Mouse (Mus musculus): ENCODE measurements around the gene Six6.

DNA sequence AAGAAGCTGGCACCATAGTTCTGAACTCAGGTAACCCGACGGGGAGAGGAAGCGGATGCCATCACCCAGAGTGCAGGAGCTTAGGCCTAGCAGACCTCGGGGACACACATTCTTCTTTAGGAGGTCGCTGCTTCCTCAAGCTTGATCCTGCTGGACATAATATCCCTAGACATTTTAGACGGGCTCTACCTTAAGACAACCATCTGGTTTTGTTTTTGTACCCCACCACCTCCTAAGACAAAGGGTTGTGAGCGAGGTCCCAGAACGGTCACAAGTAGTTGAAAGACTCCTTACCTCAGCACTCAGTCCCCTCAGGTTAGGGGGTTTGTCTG is 6.3 kb downstream of the Six6 start:
- TF ChIP-seq CTCF (IDR thresholded peaks at IDR 0.05) (no peak), EP300 (IDR thresholded peaks at IDR 0.05; ENCODE audit: insufficient read depth, low read depth, low read length) (no peak)

All from heart, adult 2 months (tissue).